Mouse (Mus musculus) myocyte (in vitro differentiated cells): ENCODE measurements around the gene Fahd1. TPM values are rescaled to one million over a fixed set of nuclear protein-coding genes. Genes with fewer than 3 reads are reported as not detected.

Source experiments
- H3K27me3 ChIP-seq: one replicate; pipeline ENCODE4 v1.6.1; 2011; ENCODE audit not compliant: control insufficient read depth, insufficient read depth, insufficient read length
- H3K36me3 ChIP-seq: one replicate; pipeline ENCODE4 v1.6.1; 2011; ENCODE audit not compliant: control insufficient read depth, insufficient read depth
- H3K4me2 ChIP-seq: one replicate; pipeline ENCODE4 v1.6.1; 2011; ENCODE audit warnings: low read depth, control low read depth
- H3K4me3 ChIP-seq: one replicate; pipeline ENCODE4 v1.5.1; 2011; ENCODE audit warnings: mild to moderate bottlenecking, control low read depth, moderate library complexity
- H3K79me2 ChIP-seq: one replicate; pipeline ENCODE4 v1.6.1; 2011; ENCODE audit not compliant: control insufficient read depth, insufficient read depth
- H3ac ChIP-seq: one replicate; pipeline ENCODE4 v1.6.1; 2011; ENCODE audit not compliant: control insufficient read depth, insufficient read length
- CEBPB ChIP-seq: IDR thresholded peaks from 2 replicates; pipeline ENCODE4 v1.6.1; 2011; ENCODE audit warnings: mild to moderate bottlenecking, moderate library complexity; ENCODE audit not compliant: poor library complexity, insufficient read depth, severe bottlenecking
- E2F4 ChIP-seq: IDR thresholded peaks from one replicate; pipeline ENCODE4 v1.6.1; 2011; ENCODE audit warnings: mild to moderate bottlenecking, control low read depth, moderate library complexity; ENCODE audit not compliant: insufficient read depth
- MAX ChIP-seq: IDR thresholded peaks from one replicate; pipeline ENCODE4 v1.6.1; 2011; ENCODE audit warnings: low read depth, mild to moderate bottlenecking, control low read depth
- MYOD1 ChIP-seq, 3 experiments: IDR thresholded peaks; one replicate each; pipeline ENCODE4 v1.6.1; 2011; ENCODE audit warnings: control low read depth in 2 of 3, low read depth in 2 of 3, mild to moderate bottlenecking in 2 of 3, moderate library complexity in 1 of 3; ENCODE audit not compliant: insufficient read length in 2 of 3, control insufficient read depth in 1 of 3
- MYOG ChIP-seq, 3 experiments: IDR thresholded peaks; one replicate each; pipeline ENCODE4 v1.6.1; 2011; ENCODE audit warnings: control low read depth in 2 of 3, low read depth in 2 of 3, mild to moderate bottlenecking in 2 of 3; ENCODE audit not compliant: insufficient read length in 2 of 3, control insufficient read depth in 1 of 3, insufficient read depth in 1 of 3
- POLR2A ChIP-seq: IDR thresholded peaks from one replicate; pipeline ENCODE4 v1.6.1; 2011; ENCODE audit warnings: low read depth, mild to moderate bottlenecking, control low read depth, moderate library complexity; ENCODE audit not compliant: insufficient read length
- POLR2AphosphoS2 ChIP-seq: IDR thresholded peaks from one replicate; pipeline ENCODE4 v1.6.1; 2011; ENCODE audit warnings: low read depth, control low read depth; ENCODE audit not compliant: insufficient read length
- REST ChIP-seq: IDR thresholded peaks from one replicate; pipeline ENCODE4 v1.6.1; 2011; ENCODE audit warnings: mild to moderate bottlenecking, control low read depth, moderate library complexity; ENCODE audit not compliant: insufficient read depth, insufficient read length
- SRF ChIP-seq: IDR thresholded peaks from one replicate; pipeline ENCODE4 v1.6.1; 2011; ENCODE audit warnings: low read depth; ENCODE audit not compliant: control insufficient read depth, insufficient read length
- TCF12 ChIP-seq: IDR thresholded peaks from one replicate; pipeline ENCODE4 v1.6.1; 2011; ENCODE audit warnings: mild to moderate bottlenecking, control low read depth; ENCODE audit not compliant: poor library complexity, insufficient read depth, severe bottlenecking
- TCF3 ChIP-seq: IDR thresholded peaks from one replicate; pipeline ENCODE4 v1.6.1; 2011; ENCODE audit warnings: low read depth, control low read depth; ENCODE audit not compliant: insufficient read length
- USF1 ChIP-seq: IDR thresholded peaks from one replicate; pipeline ENCODE4 v1.6.1; 2011; ENCODE audit warnings: low read depth, mild to moderate bottlenecking, control low read depth, moderate library complexity
- polyA plus RNA-seq: library from polyadenylated mRNA; unstranded; fragments of >200 nt; fragmentation: generic; extraction: Trizol; gene quantifications from one replicate; pipeline ENCODE4 v1.2.1, GENCODE M21; 2012; ENCODE audit warnings: missing spikeins

Gene Fahd1
- polyA plus RNA-seq, 1 experiment: 9.5 TPM

DNA sequence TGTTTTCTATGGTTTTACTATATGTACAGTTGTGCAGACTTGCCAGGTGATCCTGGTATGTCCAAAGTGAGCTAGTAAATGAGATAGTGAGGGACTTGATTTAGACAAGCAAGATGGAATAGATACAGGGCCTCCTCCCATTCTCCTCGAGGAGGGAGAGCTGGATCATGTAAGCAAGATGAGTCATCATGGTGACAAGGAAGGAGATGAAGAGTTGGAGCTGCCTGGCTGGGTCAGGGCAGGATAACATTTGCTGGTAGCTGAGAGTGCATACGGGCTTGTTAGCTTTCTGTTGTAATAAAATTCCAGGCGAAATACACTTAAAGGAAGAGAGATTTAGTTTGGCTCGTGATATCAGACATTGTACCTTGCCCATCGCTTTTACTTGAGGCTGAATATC is 9.8 kb downstream of the Fahd1 start:
- Histone ChIP-seq H3K79me2 (no peaks in the 10 kb centered on the region), H3K27me3 (peaks cover 5% of the 10 kb centered on the region), H3ac (no peak overlapping the region), H3K36me3 (no peaks in the 10 kb centered on the region), H3K4me3 (no peak overlapping the region), H3K4me2 (no peak overlapping the region)
- TF ChIP-seq POLR2AphosphoS2 (no peak), SRF (no peak), POLR2A (no peak), CEBPB (no peak), REST (no peak), TCF12 (no peak), TCF3 (no peak)

DNA sequence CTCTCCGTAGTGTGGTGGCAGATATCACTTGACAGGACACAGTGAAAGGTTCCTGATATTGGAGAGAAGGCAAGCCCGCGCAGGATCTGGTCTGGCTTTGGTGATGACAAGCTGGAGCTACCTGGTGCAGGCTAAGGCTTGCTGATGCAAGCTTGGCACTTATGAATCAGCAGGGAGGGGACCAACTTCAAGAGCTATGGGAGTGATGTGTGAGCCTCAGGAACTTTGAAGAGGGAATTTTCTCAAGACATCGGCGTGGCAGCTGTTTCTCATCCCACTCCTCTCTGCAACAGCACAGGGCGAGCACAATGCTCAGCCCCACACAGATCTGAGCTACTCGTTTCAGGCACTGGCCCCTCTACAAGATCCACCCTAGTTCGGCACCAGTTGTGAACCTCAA is 10.3 kb downstream of the Fahd1 start, which contains the start of gene Hagh:
Hagh (plus strand) TSS at position 302 of the 400 bp plus-strand sequence.
- H3ac ChIP-seq: no peak within 1 kb of the TSS
- no peak within 1 kb of the TSS for H3K4me3 ChIP-seq
- H3K36me3 ChIP-seq: no peaks in the 10 kb centered on the region
- no peak within 1 kb of the TSS for H3K4me2 ChIP-seq
- peaks cover 5% of the 10 kb centered on the region for H3K27me3 ChIP-seq
- no peak for TF ChIP-seq USF1
- TF ChIP-seq POLR2A: no peak
- no peak for TF ChIP-seq REST
- TF ChIP-seq TCF3: no peak
- TF ChIP-seq SRF: no peak
- TF ChIP-seq TCF12: no peak
- TF ChIP-seq MYOD1 (IDR thresholded peaks at IDR 0.05; ENCODE audit: control insufficient read depth in 1 of 3, insufficient read length in 2 of 3, low read depth in 2 of 3): no peak
- TF ChIP-seq E2F4: no peak
- TF ChIP-seq POLR2AphosphoS2: no peak
- TF ChIP-seq CEBPB: no peak
- no peak for TF ChIP-seq MYOG (IDR thresholded peaks at IDR 0.05; ENCODE audit: control insufficient read depth in 1 of 3, insufficient read depth in 1 of 3, insufficient read length in 2 of 3, low read depth in 2 of 3)
- TF ChIP-seq MAX: no peak
- H3K79me2 ChIP-seq: no peaks in the 10 kb centered on the region

- Histone ChIP-seq H3K27me3 (peaks cover 12% of the 10 kb centered on the region), H3ac (no peak overlapping the region), H3K4me2 (no peak overlapping the region), H3K79me2 (no peaks in the 10 kb centered on the region), H3K4me3 (no peak overlapping the region), H3K36me3 (no peaks in the 10 kb centered on the region)
- TF ChIP-seq MYOG (IDR thresholded peaks at IDR 0.05; ENCODE audit: control insufficient read depth in 1 of 3, insufficient read depth in 1 of 3, insufficient read length in 2 of 3, low read depth in 2 of 3) (no peak), MAX (no peak), E2F4 (no peak), TCF12 (no peak), SRF (no peak), USF1 (no peak), MYOD1 (IDR thresholded peaks at IDR 0.05; ENCODE audit: control insufficient read depth in 1 of 3, insufficient read length in 2 of 3, low read depth in 2 of 3) (no peak), POLR2AphosphoS2 (no peak), REST (no peak), CEBPB (no peak), POLR2A (no peak), TCF3 (no peak)
Observed at GRCm38 (mm10) chr17:24821351-24822280, 28.5 kb downstream of the Fahd1 start.

- no peaks in the 10 kb centered on the region for H3K36me3 ChIP-seq
- peaks cover 9% of the 10 kb centered on the region for H3K27me3 ChIP-seq
- H3K4me3 ChIP-seq: no peak overlapping the region
- no peaks in the 10 kb centered on the region for H3K79me2 ChIP-seq
- no peak for TF ChIP-seq MAX
- no peak for TF ChIP-seq USF1
- TF ChIP-seq POLR2A: no peak
- no peak for TF ChIP-seq TCF12
- TF ChIP-seq REST: no peak
- TF ChIP-seq TCF3: no peak
- no peak for TF ChIP-seq SRF
- no peak for TF ChIP-seq POLR2AphosphoS2
- TF ChIP-seq E2F4: no peak
- TF ChIP-seq MYOG (IDR thresholded peaks at IDR 0.05; ENCODE audit: control insufficient read depth in 1 of 3, insufficient read depth in 1 of 3, insufficient read length in 2 of 3, low read depth in 2 of 3): no peak
- TF ChIP-seq MYOD1 (IDR thresholded peaks at IDR 0.05; ENCODE audit: control insufficient read depth in 1 of 3, insufficient read length in 2 of 3, low read depth in 2 of 3): no peak
- no peak for TF ChIP-seq CEBPB
- no peak overlapping the region for H3K4me2 ChIP-seq
- H3ac ChIP-seq: no peak overlapping the region
Observed at GRCm38 (mm10) chr17:24819469-24819868, 30.7 kb downstream of the Fahd1 start.

DNA sequence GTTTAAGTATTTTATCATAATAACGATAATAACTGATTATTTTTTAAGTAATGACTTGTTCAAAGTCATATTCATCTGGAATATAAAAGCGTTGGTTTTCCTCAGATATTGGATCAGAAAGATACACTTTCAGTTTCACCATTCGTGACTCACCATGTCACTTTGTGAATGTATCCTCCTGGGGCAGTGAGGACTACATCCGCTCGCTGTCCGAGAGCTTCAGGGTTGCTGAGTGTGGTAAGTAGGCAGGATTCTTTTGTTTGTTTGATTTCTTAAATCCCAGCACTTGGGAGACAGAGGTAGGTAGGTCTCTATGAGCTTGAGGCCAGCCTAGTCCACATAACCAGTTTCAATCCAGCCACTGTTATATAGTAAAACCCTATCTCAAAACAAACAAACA is 32.0 kb downstream of the Fahd1 start:
- no peak for TF ChIP-seq POLR2A
- no peak for TF ChIP-seq POLR2AphosphoS2
- no peak for TF ChIP-seq TCF3
- TF ChIP-seq TCF12: no peak
- no peak for TF ChIP-seq MYOD1 (IDR thresholded peaks at IDR 0.05; ENCODE audit: control insufficient read depth in 1 of 3, insufficient read length in 2 of 3, low read depth in 2 of 3)
- no peak for TF ChIP-seq REST
- TF ChIP-seq MYOG (IDR thresholded peaks at IDR 0.05; ENCODE audit: control insufficient read depth in 1 of 3, insufficient read depth in 1 of 3, insufficient read length in 2 of 3, low read depth in 2 of 3): no peak
- no peak for TF ChIP-seq E2F4
- TF ChIP-seq SRF: no peak
- no peak for TF ChIP-seq CEBPB
- no peak for TF ChIP-seq USF1
- TF ChIP-seq MAX: no peak
- H3K4me3 ChIP-seq: no peak overlapping the region
- H3K36me3 ChIP-seq: no peaks in the 10 kb centered on the region
- H3K79me2 ChIP-seq: no peaks in the 10 kb centered on the region
- no peak overlapping the region for H3ac ChIP-seq
- peaks cover 4% of the 10 kb centered on the region for H3K27me3 ChIP-seq
- H3K4me2 ChIP-seq: peak overlapping the region; percentile 45
